Mouse (Mus musculus): ENCODE results near the gene Gm4969. TPM values are rescaled to one million over a fixed set of nuclear protein-coding genes. Genes with fewer than 3 reads are reported as not detected.
A peak's percentile ranks its signal among the peaks of the same experiment; 100 is the strongest.
"Not testable (repeated sequence)": the region's sequence is repeated elsewhere in the genome, so short reads cannot be mapped to it uniquely, and the experiment has no call there.

Gm4969 gene
- under 1 TPM in 3 of 4 experiments, not detected in 1; 0.37 to 0.68 (median 0.48) TPM for total RNA-seq (2022)

- peak in 1 of 2 experiments; percentile 64 for DNase-seq (ENCODE audit: low spot score in 2 of 2)
Observed at GRCm38 (mm10) chr7:19118028-19118771, at the start of gene Gm4969. Gene Gm4969 (minus strand): TSS chr7:19118368.

- DNase-seq (ENCODE audit: low spot score in 2 of 2) = no peak
Observed at GRCm38 (mm10) chr7:19166990-19167389, 48.8 kb upstream of the Gm4969 start.

DNA sequence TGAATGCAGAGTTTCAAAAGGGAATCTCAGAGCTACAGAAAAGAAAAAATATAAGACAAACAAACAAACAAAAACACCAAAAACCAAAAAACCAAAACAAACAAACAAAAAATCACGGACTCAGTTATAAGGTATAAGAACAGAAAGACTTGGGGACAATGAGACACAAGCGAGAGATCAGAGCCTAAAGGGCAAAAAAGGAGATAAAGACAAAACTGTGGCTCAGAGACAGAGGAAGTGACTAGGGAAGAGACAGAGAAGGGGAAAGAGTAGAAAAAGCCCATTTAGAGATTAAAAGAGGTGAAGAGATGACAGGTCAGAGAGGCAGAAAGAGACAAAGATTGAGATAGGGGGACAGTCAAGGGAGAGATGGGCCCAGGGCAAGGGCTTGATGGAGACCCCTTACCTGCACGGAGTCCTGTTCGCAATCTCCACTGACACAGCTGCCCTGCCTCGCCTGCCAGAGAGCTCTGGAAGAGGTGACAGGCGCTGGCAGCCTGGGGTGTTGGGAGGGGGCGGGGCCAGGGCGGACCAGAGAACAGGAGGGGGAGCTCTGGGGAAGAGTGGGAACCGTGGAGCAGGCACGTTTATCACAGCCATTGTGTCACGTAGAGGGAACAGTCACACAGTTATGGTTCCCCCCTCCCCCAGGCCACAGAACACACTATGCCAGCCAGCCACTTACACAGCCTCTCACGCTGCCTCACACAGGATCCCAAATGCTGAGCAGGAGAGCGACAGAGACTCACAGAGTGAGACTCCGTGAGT, 47.7 kb upstream of the Gm4969 start, which contains the start of gene Gipr:
Gene Gipr (minus strand): TSS at position 472 of the 768 bp plus-strand sequence.
- no peak for DNase-seq (ENCODE audit: low spot score in 2 of 2)

- no peak for DNase-seq (ENCODE audit: low spot score in 2 of 2)
Observed at GRCm38 (mm10) chr7:19164978-19165377, 46.8 kb upstream of the Gm4969 start.

GRCm38 (mm10) chr7:19164189-19164588, 46.0 kb upstream of the Gm4969 start:
- DNase-seq (ENCODE audit: low spot score in 2 of 2) = no peak

GRCm38 (mm10) chr7:19163752-19164151, 45.6 kb upstream of the Gm4969 start:
- no peak for DNase-seq (ENCODE audit: low spot score in 2 of 2)

GRCm38 (mm10) chr7:19162928-19163327, 44.8 kb upstream of the Gm4969 start:
- no peak for DNase-seq (ENCODE audit: low spot score in 2 of 2)

- no peak for DNase-seq (ENCODE audit: low spot score in 2 of 2)
Observed at GRCm38 (mm10) chr7:19160115-19160514, 41.9 kb upstream of the Gm4969 start.

GRCm38 (mm10) chr7:19159411-19159810, 41.2 kb upstream of the Gm4969 start:
- DNase-seq (ENCODE audit: low spot score in 2 of 2) = no peak

GRCm38 (mm10) chr7:19158601-19159000, 40.4 kb upstream of the Gm4969 start:
- no peak for DNase-seq (ENCODE audit: low spot score in 2 of 2)

GRCm38 (mm10) chr7:19157160-19157800, 39.1 kb upstream of the Gm4969 start:
- peak; percentile 89 to 97 for DNase-seq (ENCODE audit: low spot score in 2 of 2)

GRCm38 (mm10) chr7:19155825-19156475, 37.8 kb upstream of the Gm4969 start:
- no peak for DNase-seq (ENCODE audit: low spot score in 2 of 2)

GRCm38 (mm10) chr7:19154796-19155195, 36.6 kb upstream of the Gm4969 start:
- DNase-seq (ENCODE audit: low spot score in 2 of 2) = no peak

DNA sequence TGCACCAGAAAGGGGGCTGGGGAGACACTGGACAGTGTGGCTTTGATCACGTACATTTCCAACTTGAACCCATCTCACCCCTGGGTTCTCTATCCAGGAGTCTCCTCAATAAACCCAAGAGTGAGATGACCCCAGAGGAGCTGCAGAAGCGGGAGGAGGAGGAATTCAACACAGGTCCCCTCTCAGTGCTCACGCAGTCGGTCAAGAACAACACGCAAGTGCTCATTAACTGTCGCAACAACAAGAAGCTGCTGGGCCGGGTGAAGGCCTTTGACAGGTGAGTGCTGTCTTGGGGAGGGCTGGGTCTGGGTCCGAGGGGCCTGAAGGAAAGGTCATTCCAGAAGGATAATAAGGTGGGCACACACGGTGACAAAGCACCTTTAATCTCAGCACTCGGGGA, 33.0 kb upstream of the Gm4969 start:
- not testable (repeated sequence) for DNase-seq (ENCODE audit: low spot score in 2 of 2)

DNA sequence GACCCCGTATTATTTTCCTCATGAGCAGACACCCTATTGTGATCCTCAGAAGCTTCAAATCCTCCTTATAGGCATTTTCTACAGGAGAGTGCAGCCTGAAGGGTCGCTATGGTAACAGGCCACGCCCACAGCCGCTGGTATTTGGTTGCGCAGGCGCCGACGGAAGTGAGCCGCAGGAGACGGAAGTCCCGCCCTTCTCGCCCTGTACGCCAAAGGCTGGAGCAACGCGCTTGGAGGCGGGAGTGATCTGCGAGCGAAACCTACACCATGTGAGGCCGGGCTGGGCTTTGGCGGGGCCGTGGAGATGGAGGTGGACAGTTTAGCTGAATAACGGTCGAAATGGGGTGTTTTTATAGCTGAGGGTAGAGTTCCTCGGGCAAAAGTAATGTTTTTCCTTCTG, 31.5 kb upstream of the Gm4969 start, which contains the start of gene Snrpd2:
Gene Snrpd2 (plus strand): TSS at position 97 of the 400 bp plus-strand sequence.
- peak; percentile 90 to 94 for DNase-seq (ENCODE audit: low spot score in 2 of 2)

DNA sequence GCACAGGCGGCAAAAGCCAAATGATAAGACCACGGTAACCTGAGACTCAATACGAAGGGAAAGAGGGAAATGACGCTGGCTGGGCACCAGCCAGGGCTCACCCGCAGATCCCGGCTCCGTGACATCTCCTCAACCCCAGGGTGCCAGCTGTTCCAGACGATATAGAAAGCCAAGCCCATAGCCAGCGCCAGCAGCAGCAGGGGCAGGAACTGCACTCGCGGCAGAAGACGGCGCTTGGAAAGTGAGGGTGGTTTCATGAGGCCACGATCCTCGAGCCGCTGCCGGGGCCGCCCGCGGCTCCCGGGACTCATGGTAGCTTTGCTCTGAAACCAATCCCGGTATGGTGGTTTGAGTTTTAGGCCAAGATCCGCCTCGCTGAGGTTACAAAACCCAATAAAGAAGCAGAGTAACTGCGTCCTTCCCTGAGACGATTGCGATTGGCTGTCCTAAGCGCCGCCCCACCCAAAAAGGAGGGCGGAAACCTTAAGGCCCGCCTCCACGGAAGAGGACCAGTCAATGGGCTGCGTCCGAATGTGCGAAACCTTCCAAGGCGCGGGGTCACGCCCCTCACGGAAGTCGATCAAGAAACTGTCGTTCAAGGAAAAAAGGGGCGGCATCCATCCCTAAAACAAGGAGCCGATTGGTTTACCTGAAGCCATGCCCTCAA, 30.8 kb upstream of the Gm4969 start, which contains the start of gene Qpctl:
Gene Qpctl (minus strand): TSS at position 417 of the 667 bp plus-strand sequence.
- DNase-seq (ENCODE audit: low spot score in 2 of 2) = peak; percentile 91 to 99

DNA sequence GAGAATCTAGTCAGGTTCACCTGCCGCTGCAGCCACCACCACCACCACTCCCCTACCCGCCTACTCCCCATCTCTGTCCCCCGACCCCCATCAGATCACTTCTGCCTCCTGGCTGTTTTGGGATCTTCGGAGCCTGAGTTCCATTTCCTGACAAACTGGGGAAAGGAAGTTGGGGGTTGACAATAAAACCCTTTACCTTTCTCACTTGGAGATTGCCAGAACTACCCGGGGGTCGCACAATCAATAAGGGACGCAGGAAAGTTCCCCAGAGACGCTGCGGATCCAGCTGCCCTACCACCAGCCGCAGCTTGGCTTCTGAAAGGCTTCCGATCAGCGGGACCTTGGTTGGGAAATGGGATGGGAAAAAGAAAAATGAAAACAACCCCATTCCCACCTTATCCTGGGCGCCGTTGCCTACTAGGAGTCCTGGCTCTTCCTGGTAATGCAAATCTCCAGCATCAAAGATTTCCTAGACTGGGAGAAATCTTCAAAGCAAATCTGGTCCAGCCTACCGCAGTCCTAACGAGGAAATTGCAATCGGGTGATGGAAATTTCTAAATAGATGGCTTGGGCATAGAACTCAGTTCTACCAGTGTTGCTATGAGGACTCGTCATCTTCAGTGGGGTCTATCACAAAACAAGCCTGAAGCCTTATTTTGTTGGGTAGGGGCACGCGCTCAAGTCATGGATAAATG, 30.2 kb upstream of the Gm4969 start:
- no peak for DNase-seq (ENCODE audit: low spot score in 2 of 2)

- DNase-seq (ENCODE audit: low spot score in 2 of 2) = no peak
Observed at GRCm38 (mm10) chr7:19147497-19148045, 29.4 kb upstream of the Gm4969 start.

DNA sequence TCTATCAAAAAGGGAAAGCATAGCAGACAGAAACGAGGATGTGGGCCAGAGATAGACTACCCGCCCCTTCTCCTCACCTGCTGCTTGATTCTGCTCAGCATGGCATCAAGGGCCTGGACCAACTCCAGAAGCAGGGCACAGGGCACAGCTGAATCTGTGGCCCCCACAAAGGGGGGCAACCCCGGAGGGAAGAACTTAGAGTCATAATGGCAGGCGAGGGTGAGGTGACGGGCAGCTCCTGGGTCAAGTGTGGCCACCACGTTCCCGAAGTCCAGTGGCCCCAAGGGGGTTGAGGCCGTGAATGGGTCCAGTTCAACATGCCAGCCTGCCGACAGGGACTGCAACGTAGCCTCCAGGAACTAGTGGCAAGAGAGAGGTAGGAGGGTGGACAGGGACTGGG, 28.6 kb upstream of the Gm4969 start:
- no peak for DNase-seq (ENCODE audit: low spot score in 2 of 2)

DNA sequence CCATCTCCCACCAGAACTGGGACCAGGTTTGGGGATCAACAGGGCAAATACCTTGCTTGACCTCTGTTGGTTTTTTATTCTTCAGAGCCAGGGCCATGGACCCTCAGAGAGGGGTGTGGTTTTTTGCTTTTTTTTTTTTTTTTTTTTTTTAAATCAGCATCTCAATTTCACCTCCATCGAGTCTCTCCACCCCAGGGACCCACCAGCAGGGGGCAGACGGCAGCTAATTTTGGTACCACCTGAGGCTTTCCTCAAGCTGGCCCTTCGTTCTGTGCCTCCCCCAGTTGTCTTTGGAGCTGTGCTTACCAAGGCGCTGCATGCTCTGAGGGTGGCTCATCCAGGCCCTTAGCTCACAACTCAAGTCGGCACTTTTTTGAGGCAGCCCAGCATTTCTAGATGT, 19.2 kb upstream of the Gm4969 start:
- DNase-seq (ENCODE audit: low spot score in 2 of 2) = no peak
